Mouse (Mus musculus): ENCODE data around the gene Gm11733.

GRCm38 (mm10) chr11:117469724-117470123, 14.4 kb upstream of the Gm11733 start:
- TF ChIP-seq CTCF (IDR thresholded peaks at IDR 0.05; ENCODE audit: control insufficient read depth, insufficient read depth, insufficient read length) (no peak), USF1 (IDR thresholded peaks at IDR 0.05; ENCODE audit: low read depth) (no peak), MAX (IDR thresholded peaks at IDR 0.05) (no peak), MYOD1 (IDR thresholded peaks at IDR 0.05; ENCODE audit: control insufficient read depth, insufficient read length, low read depth) (no peak), FOSL1 (IDR thresholded peaks at IDR 0.05; ENCODE audit: insufficient read depth, low read length, poor library complexity, severe bottlenecking) (no peak), MYOG (IDR thresholded peaks at IDR 0.05; ENCODE audit: control insufficient read depth, extremely low read depth, insufficient read length) (no peak)
